In the genomic region with DNA sequence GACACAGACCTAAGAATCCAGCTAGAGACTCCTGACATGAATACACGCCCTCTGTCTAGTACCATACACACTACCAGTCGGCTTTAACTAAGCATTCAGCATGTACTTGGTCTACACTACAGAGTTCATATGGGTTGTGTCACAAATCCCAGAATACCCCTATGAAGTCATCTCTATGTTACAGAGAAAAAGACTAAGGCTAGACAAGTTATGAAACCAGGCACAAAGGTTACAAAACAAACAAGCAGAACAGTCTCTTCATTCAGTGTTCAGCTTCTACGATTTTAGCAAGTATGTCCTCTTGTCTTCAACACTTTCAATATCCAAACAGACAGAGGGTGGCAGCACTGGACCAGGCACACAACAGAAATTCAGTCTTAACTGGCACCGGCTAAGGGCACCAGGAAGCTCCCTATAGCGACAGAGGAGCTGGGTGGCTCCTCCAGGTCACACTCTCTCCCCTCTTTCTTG, we compare ENCODE assay signal across 1 mouse cellular context.
A peak's percentile ranks its signal among the peaks of the same experiment; 100 is the strongest.
TF ChIP-seq lines count a peak whose summit lies in the region.

No protein-coding gene starts in this region.

TF ChIP-seq in MEL, 35 proteins besides CTCF, POLR2A, EP300 and RAD21 (continued from another document):
- 0 out of 2 replicates have a peak, but pooled peaks have one; percentile 2 for TF ChIP-seq ZC3H11A (IDR thresholded peaks at IDR 0.05; ENCODE audit: low read depth, low read length)
- peak; percentile 52 for TF ChIP-seq SMC3 (IDR thresholded peaks at IDR 0.05; ENCODE audit: low read depth, low read length)
